In the genomic region with DNA sequence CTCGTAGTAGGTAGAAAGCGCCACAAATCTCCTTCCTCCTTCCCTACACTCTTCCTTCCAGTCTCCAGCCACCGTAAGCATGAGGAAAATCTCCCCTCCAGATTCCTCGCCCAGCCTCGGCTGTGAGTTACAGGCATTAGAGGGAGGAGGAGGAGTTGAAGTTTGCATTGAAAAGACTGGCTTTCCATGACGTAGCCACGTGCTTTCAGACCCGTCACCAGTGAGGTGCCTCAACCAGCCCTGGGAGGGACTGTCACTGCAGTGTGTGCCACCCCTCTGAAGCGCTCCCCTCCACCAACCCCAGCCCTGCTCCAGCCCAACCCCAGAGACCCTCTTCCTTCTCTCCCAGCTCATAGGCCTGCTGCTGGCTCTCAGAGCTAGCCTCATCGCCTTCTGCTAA, we compare ENCODE assay signal across 9 mouse cellular contexts. TPM values are rescaled to one million over a fixed set of nuclear protein-coding genes. Genes with fewer than 3 reads are reported as not detected.
DNase-seq lines count a peak whose midpoint lies in the region; ATAC-seq and TF ChIP-seq lines count a peak whose summit lies in the region.
"Had no signal": no experiment of that assay in that cellular context is flagged by ENCODE, and none has a peak within 500 bp of the region (broad histone marks: within the 10 kb centered on the region; RNA-seq: fewer than 3 reads in every experiment).

No protein-coding gene starts in this region.

- 6% methylated on average over 10 of the region's 10 CpGs for WGBS in liver, embryonic 11.5 days
- WGBS in hindbrain, embryonic 15.5 days: 0% methylated on average over 10 of the region's 10 CpGs
- WGBS in limb, embryonic 13.5 days: 3% methylated on average over 10 of the region's 10 CpGs

- peaks cover 15% of the 10 kb centered on the region for H3K27me3 ChIP-seq in liver, embryonic 11.5 days (replicated peaks; ENCODE audit: control insufficient read depth, insufficient read depth, low read length)
- H3K27me3 ChIP-seq in hindbrain, embryonic 15.5 days: no peaks in the 10 kb centered on the region
- peaks cover 29% of the 10 kb centered on the region for H3K27me3 ChIP-seq in limb, embryonic 13.5 days

- no peak overlapping the region for H3K9ac ChIP-seq in liver, embryonic 11.5 days (ENCODE audit: low read depth, low read length)
- H3K9ac ChIP-seq in hindbrain, embryonic 15.5 days: peak overlapping the region; percentile 77
- H3K9ac ChIP-seq in limb, embryonic 13.5 days: peak overlapping the region; percentile 50

- H3K9me3 ChIP-seq in liver, embryonic 11.5 days (ENCODE audit: control insufficient read depth, low read length): no peaks in the 10 kb centered on the region
- H3K9me3 ChIP-seq in hindbrain, embryonic 15.5 days: no peaks in the 10 kb centered on the region
- H3K9me3 ChIP-seq in limb, embryonic 13.5 days: no peaks in the 10 kb centered on the region

- H3K36me3 ChIP-seq in liver, embryonic 11.5 days (ENCODE audit: control insufficient read depth, insufficient read depth, low read length): no peaks in the 10 kb centered on the region
- no peaks in the 10 kb centered on the region for H3K36me3 ChIP-seq in hindbrain, embryonic 15.5 days
- H3K36me3 ChIP-seq in limb, embryonic 13.5 days: no peaks in the 10 kb centered on the region

- no peak for DNase-seq in liver, embryonic 11.5 days (ENCODE audit: low spot score)
- DNase-seq in liver: no peak
- peak; percentile 68 to 84 for DNase-seq in right cerebral cortex, postnatal 36 days (ENCODE audit: low spot score in 2 of 2)
- DNase-seq in urinary bladder, postnatal 4 days (ENCODE audit: low spot score in 2 of 2): no peak
- no peak for DNase-seq in gastrocnemius, postnatal 25 days

- no peaks in the 10 kb centered on the region for H3K4me1 ChIP-seq in liver, embryonic 11.5 days (replicated peaks; ENCODE audit: control insufficient read depth, insufficient read depth, low read length)
- H3K4me1 ChIP-seq in embryonic fibroblast, embryonic 13.5 days (ENCODE audit: control insufficient read depth, insufficient read depth, low read length): no peaks in the 10 kb centered on the region
- H3K4me1 ChIP-seq in hindbrain, embryonic 15.5 days (replicated peaks): peaks cover 15% of the 10 kb centered on the region
- peaks cover 23% of the 10 kb centered on the region for H3K4me1 ChIP-seq in limb, embryonic 13.5 days

- no peak for TF ChIP-seq POLR2A in embryonic fibroblast, embryonic 13.5 days (IDR thresholded peaks at IDR 0.05; ENCODE audit: low read depth, low read length)

- H3K4me2 ChIP-seq in liver, embryonic 11.5 days: peak overlapping the region; percentile 44
- H3K4me2 ChIP-seq in hindbrain, embryonic 15.5 days: peak overlapping the region; percentile 91
- H3K4me2 ChIP-seq in limb, embryonic 13.5 days (replicated peaks): peak overlapping the region; percentile 71

- ATAC-seq in liver, embryonic 11.5 days (replicated peaks; ENCODE audit: low FRiP score): 0 out of 2 replicates have a peak, but pooled peaks have one; percentile 41
- ATAC-seq in hindbrain, embryonic 15.5 days (ENCODE audit: low FRiP score, low read depth): peak; percentile 97
- peak; percentile 81 for ATAC-seq in limb, embryonic 13.5 days (ENCODE audit: low FRiP score, low read depth)

- no peak overlapping the region for H3K27ac ChIP-seq in liver, embryonic 11.5 days (ENCODE audit: low read depth, low read length)
- no peak overlapping the region for H3K27ac ChIP-seq in embryonic fibroblast, embryonic 13.5 days (ENCODE audit: insufficient read depth, low read length)
- H3K27ac ChIP-seq in hindbrain, embryonic 15.5 days (replicated peaks): peak overlapping the region; percentile 84
- H3K27ac ChIP-seq in limb, embryonic 13.5 days: no peak overlapping the region

- peak overlapping the region; percentile 10; the same call in 1 of the 2 replicates for H3K4me3 ChIP-seq in liver, embryonic 11.5 days (ENCODE audit: low read depth, low read length)
- H3K4me3 ChIP-seq in embryonic fibroblast, embryonic 13.5 days (ENCODE audit: insufficient read depth, low read length): peak overlapping the region; percentile 20
- H3K4me3 ChIP-seq in hindbrain, embryonic 15.5 days: peak overlapping the region; percentile 58
- peak overlapping the region; percentile 43 for H3K4me3 ChIP-seq in limb, embryonic 13.5 days

- TF ChIP-seq CTCF in embryonic fibroblast, embryonic 13.5 days (IDR thresholded peaks at IDR 0.05; ENCODE audit: borderline replicate concordance, insufficient read depth, low read length): no peak

RNA-seq across cellular contexts. Expression of a gene that starts 0.5 kb away (rescaled TPM):
- 0.13 and 0.22 TPM in 2 replicates for polyA plus RNA-seq in liver, embryonic 11.5 days (2014; fragmentation: Nextera tagmentation; extraction: Ambion mirVana)
- polyA plus RNA-seq in embryonic fibroblast, embryonic 13.5 days (2011; ENCODE audit: insufficient read length, low read depth, missing spikeins): 0.47 TPM in 1 of 2 replicates, not detected in the other
- polyA plus RNA-seq in hindbrain, embryonic 15.5 days (2015; fragmentation: Nextera tagmentation; extraction: Ambion mirVana): 31.9 TPM in 2 replicates
- 0.72 and 0.81 TPM in 2 replicates for polyA plus RNA-seq in limb, embryonic 13.5 days (2015; fragmentation: Nextera tagmentation; extraction: Ambion mirVana)
- not detected for total RNA-seq in gastrocnemius, postnatal 25 days (2021)
- total RNA-seq: hematopoietic stem cell, adult 5-6 weeks had no signal

Comparison
In these comparisons a context has a peak if more than half of its experiments do, and no peak if none do; other contexts are left out.
1. ATAC-seq: peak in every context shown above with its lines; median percentile 97 in hindbrain, embryonic 15.5 days; 81 in limb, embryonic 13.5 days; 41 in liver, embryonic 11.5 days.
2. DNase-seq: peak in right cerebral cortex, postnatal 36 days (2 of 2); none in liver, embryonic 11.5 days (single experiment), liver (single experiment), urinary bladder, postnatal 4 days (0 of 2) and gastrocnemius, postnatal 25 days (single experiment).
3. RNA of a gene that starts 0.5 kb away (polyA plus RNA-seq): 31.9 TPM in hindbrain, embryonic 15.5 days; 0.72 to 0.81 TPM in limb, embryonic 13.5 days, 0.47 TPM in embryonic fibroblast, embryonic 13.5 days and 0.13 to 0.22 TPM in liver, embryonic 11.5 days; every median in the first group is over 10 times any median in the second.
4. Peak in every context shown above with its lines, with median percentiles within 50 percentile points of each other: H3K4me2 ChIP-seq and H3K4me3 ChIP-seq.